Mouse (Mus musculus): ENCODE measurements around the gene Med16. TPM values are rescaled to one million over a fixed set of nuclear protein-coding genes. Genes with fewer than 3 reads are reported as not detected.

Gene Med16
- polyA plus RNA-seq, 1 experiment from 2014 or later = 46.3 TPM

DNA sequence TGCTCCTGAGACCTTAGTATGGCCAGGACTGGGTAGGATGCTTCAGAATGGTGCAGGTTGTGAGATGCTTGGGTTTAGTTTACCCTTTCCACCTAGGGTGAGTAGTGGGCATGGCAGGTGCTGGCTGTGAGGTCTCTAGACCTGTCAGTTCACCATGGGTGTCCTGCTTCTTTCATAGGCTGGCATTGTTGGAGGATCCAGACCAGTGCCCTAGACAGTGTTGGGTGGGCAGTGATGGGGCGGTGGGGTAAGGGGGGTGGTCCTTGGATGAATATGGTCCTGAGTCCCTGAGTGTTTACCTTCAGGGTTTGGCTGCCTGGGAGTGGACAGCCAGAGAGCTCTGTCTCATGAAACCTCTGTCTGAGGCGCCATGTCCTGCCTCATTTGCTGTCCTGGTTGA is 50.8 kb downstream of the Med16 start:
- no peak for DNase-seq (ENCODE audit: low spot score)
- no peak for ATAC-seq (replicated peaks; ENCODE audit: low FRiP score, low TSS enrichment, low read depth)
- no peaks in the 10 kb centered on the region for H3K27me3 ChIP-seq (replicated peaks; ENCODE audit: control insufficient read depth, insufficient read depth, low read length)
- H3K4me2 ChIP-seq (ENCODE audit: low read length) = peak overlapping the region; percentile 96
- WGBS = 60% methylated on average over 2 of the region's 2 CpGs
- peaks cover 29% of the 10 kb centered on the region for H3K4me1 ChIP-seq (replicated peaks; ENCODE audit: control insufficient read depth, insufficient read depth, low read length)
- H3K36me3 ChIP-seq (ENCODE audit: control insufficient read depth, insufficient read depth, low read length) = peaks cover 60% of the 10 kb centered on the region
- no peaks in the 10 kb centered on the region for H3K9me3 ChIP-seq (ENCODE audit: control insufficient read depth, low read length)
- H3K27ac ChIP-seq (ENCODE audit: low read depth) = peak overlapping the region; percentile 43
- H3K4me3 ChIP-seq (ENCODE audit: low read depth, low read length) = peak overlapping the region; percentile 98
- H3K9ac ChIP-seq (ENCODE audit: low read length) = peak overlapping the region; percentile 35; the same call in 1 of the 2 replicates

DNA sequence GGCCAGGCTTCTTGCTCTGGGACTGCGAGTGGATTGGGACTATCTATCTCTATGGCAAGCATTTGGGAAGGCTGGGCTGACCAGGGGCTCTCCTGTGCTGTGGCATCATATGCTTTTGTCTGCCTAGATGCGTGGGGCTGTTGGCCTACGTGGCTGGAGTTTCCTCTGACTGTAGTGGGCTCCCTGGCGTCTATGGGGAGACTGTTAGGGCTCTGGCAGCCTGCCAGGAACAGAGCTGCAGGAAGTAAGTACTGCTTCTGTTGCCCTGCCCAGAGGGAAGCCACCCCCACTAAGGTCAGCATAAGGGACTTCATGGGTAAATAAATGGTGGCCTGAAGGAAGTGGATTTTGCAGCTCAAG is 51.3 kb downstream of the Med16 start:
- DNase-seq (ENCODE audit: low spot score) (peak; percentile 81), ATAC-seq (replicated peaks; ENCODE audit: low FRiP score, low TSS enrichment, low read depth) (no peak)
- Histone ChIP-seq H3K27me3 (replicated peaks; ENCODE audit: control insufficient read depth, insufficient read depth, low read length) (no peaks in the 10 kb centered on the region), H3K27ac (ENCODE audit: low read depth) (peak overlapping the region; percentile 43), H3K9me3 (ENCODE audit: control insufficient read depth, low read length) (no peaks in the 10 kb centered on the region), H3K4me3 (ENCODE audit: low read depth, low read length) (peak overlapping the region; percentile 98), H3K4me2 (ENCODE audit: low read length) (peak overlapping the region; percentile 96), H3K9ac (ENCODE audit: low read length) (peak overlapping the region; percentile 100), H3K4me1 (replicated peaks; ENCODE audit: control insufficient read depth, insufficient read depth, low read length) (peaks cover 33% of the 10 kb centered on the region), H3K36me3 (ENCODE audit: control insufficient read depth, insufficient read depth, low read length) (peaks cover 55% of the 10 kb centered on the region)
- 8% methylated on average over 4 of the region's 4 CpGs for WGBS

DNA sequence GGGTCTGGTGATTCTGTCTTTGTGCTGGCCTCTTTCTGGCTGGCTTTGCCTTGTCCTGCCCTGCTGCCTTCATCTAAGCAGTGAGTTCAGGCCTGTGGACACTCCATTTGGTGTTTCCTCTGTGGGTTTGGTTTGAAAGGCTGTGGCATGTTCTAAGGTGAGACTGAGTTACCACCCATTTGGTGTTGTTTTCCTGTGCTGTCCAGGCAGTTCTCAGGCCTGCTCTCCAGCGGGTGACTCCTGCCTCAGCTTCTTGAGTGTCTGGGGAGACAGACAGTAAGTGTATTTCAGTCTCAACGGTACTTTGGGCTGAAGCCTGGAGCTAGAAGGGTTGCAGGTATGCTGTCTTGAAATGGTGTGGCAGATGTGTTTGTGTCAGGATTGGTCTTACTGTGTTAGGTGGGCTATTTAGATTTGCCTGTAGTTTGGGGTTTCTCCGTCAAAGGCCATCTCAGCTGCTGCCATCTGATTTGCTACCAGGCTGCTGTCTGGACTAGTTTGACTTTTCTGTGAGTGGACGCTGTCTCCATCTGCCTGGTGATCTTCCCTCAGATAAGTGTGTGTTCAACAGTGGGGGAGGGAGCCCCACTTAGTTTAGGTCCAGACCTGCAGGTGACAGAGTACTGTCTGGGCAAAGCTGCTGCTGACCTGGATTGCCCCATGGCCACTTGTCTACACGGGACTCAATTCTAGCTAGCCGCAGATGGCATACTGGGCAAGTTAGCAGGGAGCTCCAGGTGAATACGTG is 51.8 kb downstream of the Med16 start:
- peaks cover 49% of the 10 kb centered on the region for H3K36me3 ChIP-seq (ENCODE audit: control insufficient read depth, insufficient read depth, low read length)
- H3K27ac ChIP-seq (ENCODE audit: low read depth) = peak overlapping the region; percentile 43; the same call in 1 of the 2 replicates
- H3K4me1 ChIP-seq (replicated peaks; ENCODE audit: control insufficient read depth, insufficient read depth, low read length) = peaks cover 39% of the 10 kb centered on the region
- ATAC-seq (replicated peaks; ENCODE audit: low FRiP score, low TSS enrichment, low read depth) (no peak), DNase-seq (ENCODE audit: low spot score) (no peak)
- H3K4me2 ChIP-seq (ENCODE audit: low read length) = peak overlapping the region; percentile 96
- peak overlapping the region; percentile 98 for H3K4me3 ChIP-seq (ENCODE audit: low read depth, low read length)
- H3K9ac ChIP-seq (ENCODE audit: low read length) = peak overlapping the region; percentile 100
- no peaks in the 10 kb centered on the region for H3K27me3 ChIP-seq (replicated peaks; ENCODE audit: control insufficient read depth, insufficient read depth, low read length)
- H3K9me3 ChIP-seq (ENCODE audit: control insufficient read depth, low read length) = no peaks in the 10 kb centered on the region
- 31% methylated on average over 7 of the region's 7 CpGs for WGBS

DNA sequence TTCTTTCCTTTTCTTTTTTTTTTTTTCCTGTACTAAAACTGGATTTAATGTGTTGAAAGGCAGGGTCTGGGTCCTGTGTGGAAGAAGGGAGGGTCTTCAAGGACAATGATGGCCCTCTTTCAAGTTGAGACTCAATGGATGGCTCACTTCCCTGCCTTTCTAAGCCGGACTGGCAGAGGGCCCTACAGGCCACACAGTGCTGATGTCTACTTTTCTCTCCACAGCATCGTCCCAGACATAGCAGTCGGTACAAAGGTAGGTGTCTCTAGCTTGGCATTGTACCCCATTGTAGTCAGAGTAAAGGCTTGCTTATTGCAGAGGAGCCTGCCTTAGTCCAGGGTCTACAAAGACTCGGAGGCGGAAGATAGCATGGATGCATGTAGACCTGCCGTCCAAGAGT is 52.4 kb downstream of the Med16 start:
- peak overlapping the region; percentile 98 for H3K4me3 ChIP-seq (ENCODE audit: low read depth, low read length)
- peak overlapping the region; percentile 96 for H3K4me2 ChIP-seq (ENCODE audit: low read length)
- peaks cover 43% of the 10 kb centered on the region for H3K36me3 ChIP-seq (ENCODE audit: control insufficient read depth, insufficient read depth, low read length)
- H3K27me3 ChIP-seq (replicated peaks; ENCODE audit: control insufficient read depth, insufficient read depth, low read length) = no peaks in the 10 kb centered on the region
- peak overlapping the region; percentile 100 for H3K9ac ChIP-seq (ENCODE audit: low read length)
- peak overlapping the region; percentile 29; the same call in 1 of the 2 replicates for H3K27ac ChIP-seq (ENCODE audit: low read depth)
- ATAC-seq (replicated peaks; ENCODE audit: low FRiP score, low TSS enrichment, low read depth) (no peak), DNase-seq (ENCODE audit: low spot score) (no peak)
- H3K9me3 ChIP-seq (ENCODE audit: control insufficient read depth, low read length) = no peaks in the 10 kb centered on the region
- H3K4me1 ChIP-seq (replicated peaks; ENCODE audit: control insufficient read depth, insufficient read depth, low read length) = peaks cover 45% of the 10 kb centered on the region
- 39% methylated on average over 6 of the region's 6 CpGs for WGBS

DNA sequence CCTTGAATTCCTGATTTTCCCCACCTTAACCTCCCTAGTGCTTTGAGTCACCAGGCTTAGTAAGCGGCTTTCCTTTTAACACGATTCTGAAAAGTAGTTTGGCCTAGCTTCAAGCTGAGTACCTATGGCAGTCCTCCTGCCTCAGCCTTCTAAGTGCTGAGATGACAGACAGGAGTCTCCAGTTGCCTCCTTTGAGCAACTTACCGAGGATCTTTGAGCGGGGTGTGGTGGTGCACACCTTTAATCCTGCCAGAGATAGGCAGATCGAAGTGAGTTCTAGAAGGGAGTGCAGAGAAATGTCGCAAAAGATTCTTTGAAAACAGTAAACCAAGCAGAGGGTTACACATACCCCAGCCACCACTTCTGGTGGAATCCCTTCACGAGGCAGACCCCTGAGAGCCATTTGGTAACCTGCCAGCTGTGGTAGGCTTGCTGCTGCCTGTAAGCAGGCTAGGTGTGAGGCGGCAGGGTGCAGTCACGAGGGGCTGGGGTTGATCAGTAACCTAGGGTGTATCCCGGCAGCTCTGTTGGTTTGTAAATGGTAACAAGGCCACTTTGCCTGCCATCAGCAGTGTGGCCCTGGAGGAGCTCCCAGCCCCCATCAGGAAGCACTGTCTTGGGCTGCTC is 53.1 kb downstream of the Med16 start:
- Histone ChIP-seq H3K9me3 (ENCODE audit: control insufficient read depth, low read length) (no peaks in the 10 kb centered on the region), H3K4me1 (replicated peaks; ENCODE audit: control insufficient read depth, insufficient read depth, low read length) (peaks cover 46% of the 10 kb centered on the region), H3K9ac (ENCODE audit: low read length) (peak overlapping the region; percentile 100), H3K36me3 (ENCODE audit: control insufficient read depth, insufficient read depth, low read length) (peaks cover 37% of the 10 kb centered on the region), H3K27ac (ENCODE audit: low read depth) (peak overlapping the region; percentile 100), H3K4me3 (ENCODE audit: low read depth, low read length) (peak overlapping the region; percentile 98), H3K27me3 (replicated peaks; ENCODE audit: control insufficient read depth, insufficient read depth, low read length) (no peaks in the 10 kb centered on the region), H3K4me2 (ENCODE audit: low read length) (peak overlapping the region; percentile 96)
- 2% methylated on average over 10 of the region's 10 CpGs for WGBS
- DNase-seq (ENCODE audit: low spot score) (peak; percentile 79), ATAC-seq (replicated peaks; ENCODE audit: low FRiP score, low TSS enrichment, low read depth) (no peak)

DNA sequence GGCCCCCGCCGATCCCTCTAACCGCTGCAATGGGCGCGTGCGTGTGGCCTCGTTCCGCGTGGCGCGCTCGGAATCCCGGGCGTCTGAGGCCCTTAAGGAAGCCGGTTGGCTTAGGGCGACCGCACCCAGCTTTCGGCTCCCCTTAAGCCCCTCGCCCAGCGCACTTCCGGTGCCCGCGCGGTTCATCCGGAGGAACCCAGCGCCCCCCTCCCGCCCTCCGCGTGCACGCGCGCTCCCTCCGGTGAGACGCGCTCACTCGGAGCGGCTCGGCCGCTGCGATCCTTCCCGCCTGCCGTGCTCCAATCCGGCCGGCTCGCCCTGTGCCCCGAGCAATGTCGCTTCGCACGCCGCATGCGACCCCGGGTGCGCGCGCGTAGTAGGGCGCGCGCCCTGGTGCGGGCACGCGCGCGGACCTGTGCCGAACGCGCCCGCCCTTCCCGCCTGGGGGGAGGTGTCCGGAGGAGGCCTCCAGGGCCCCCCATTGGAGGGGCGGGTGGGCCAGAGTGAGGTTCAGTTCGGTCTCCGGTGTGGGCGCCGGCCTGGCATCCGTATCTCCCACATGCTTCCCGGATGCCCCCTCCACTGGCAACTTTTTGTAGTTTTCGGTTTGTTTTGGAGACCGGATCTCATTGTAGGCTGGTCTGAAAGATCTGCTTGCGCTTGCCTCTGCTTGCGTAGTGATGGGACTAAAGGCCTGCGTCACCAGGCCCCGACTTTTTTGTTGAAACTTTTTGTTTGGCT is 53.8 kb downstream of the Med16 start:
- H3K27me3 ChIP-seq (replicated peaks; ENCODE audit: control insufficient read depth, insufficient read depth, low read length) = no peaks in the 10 kb centered on the region
- peak; percentile 84 for DNase-seq (ENCODE audit: low spot score)
- under 1% methylated on average over 82 of the region's 83 CpGs for WGBS
- peaks cover 30% of the 10 kb centered on the region for H3K36me3 ChIP-seq (ENCODE audit: control insufficient read depth, insufficient read depth, low read length)
- ATAC-seq (replicated peaks; ENCODE audit: low FRiP score, low TSS enrichment, low read depth) = peak; percentile 34
- peak overlapping the region; percentile 100 for H3K27ac ChIP-seq (ENCODE audit: low read depth)
- peak overlapping the region; percentile 98 for H3K4me3 ChIP-seq (ENCODE audit: low read depth, low read length)
- peak overlapping the region; percentile 100 for H3K9ac ChIP-seq (ENCODE audit: low read length)
- no peaks in the 10 kb centered on the region for H3K9me3 ChIP-seq (ENCODE audit: control insufficient read depth, low read length)
- peaks cover 46% of the 10 kb centered on the region for H3K4me1 ChIP-seq (replicated peaks; ENCODE audit: control insufficient read depth, insufficient read depth, low read length)
- peak overlapping the region; percentile 96 for H3K4me2 ChIP-seq (ENCODE audit: low read length)

DNA sequence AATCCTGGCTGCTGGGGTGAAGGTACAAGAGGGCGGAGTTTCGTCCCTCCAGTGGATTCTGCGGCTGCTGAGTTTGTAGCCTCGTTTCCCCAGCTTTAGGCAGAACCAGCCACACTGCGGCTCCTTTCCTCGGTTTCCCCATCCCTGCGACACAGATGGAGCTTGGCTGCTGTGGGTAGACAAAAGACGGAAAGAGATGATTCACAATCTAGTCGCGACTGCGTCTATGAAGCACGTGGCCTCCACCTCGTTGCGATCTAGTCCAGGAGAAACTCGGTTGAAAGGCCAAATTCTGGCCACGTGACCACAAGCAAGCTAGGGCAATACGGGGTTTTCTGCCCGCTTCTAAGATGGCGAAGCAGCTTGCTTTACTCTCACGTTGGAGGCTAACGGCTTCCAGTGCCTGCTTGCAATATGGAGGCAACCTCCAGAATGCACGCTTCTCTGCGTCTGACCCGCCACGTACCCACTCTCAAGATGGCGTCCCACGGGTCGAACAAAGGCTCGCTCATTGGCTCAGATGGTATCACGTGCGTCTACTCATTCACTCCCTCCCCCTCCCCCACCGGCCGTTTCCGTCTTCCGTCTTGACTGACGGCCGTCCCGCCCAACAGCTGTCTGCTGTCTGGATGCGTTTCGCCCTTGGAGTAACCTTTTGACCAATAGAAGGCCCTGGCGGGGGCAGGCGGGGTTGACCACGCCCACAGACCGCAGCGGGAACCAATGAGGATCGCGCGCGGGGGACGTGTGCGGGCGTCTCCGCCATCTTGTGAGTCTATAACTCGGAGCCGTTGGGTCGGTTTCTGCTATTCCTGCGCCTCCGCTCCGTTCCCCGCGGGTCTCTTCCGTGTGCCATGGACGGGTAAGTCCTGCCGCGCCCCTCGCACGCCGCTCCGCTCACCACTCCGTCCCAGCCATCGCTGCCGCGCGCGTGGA is 54.6 kb downstream of the Med16 start, which contains the start of gene Ptbp1:
TSS of gene Ptbp1 (plus strand) at position 568 of the 936 bp plus-strand sequence.
- under 1% methylated on average over 62 of the region's 75 CpGs for WGBS
- H3K9me3 ChIP-seq (ENCODE audit: control insufficient read depth, low read length) = no peaks in the 10 kb centered on the region
- H3K9ac ChIP-seq (ENCODE audit: low read length) = peak within 1 kb of the TSS; percentile 100
- peak within 1 kb of the TSS; percentile 100 for H3K27ac ChIP-seq (ENCODE audit: low read depth)
- peak within 1 kb of the TSS; percentile 98 for H3K4me2 ChIP-seq (ENCODE audit: low read length)
- no peaks in the 10 kb centered on the region for H3K27me3 ChIP-seq (replicated peaks; ENCODE audit: control insufficient read depth, insufficient read depth, low read length)
- peaks cover 22% of the 10 kb centered on the region for H3K36me3 ChIP-seq (ENCODE audit: control insufficient read depth, insufficient read depth, low read length)
- DNase-seq (ENCODE audit: low spot score) (peak; percentile 98), ATAC-seq (replicated peaks; ENCODE audit: low FRiP score, low TSS enrichment, low read depth) (peak; percentile 87)
- H3K4me3 ChIP-seq (ENCODE audit: low read depth, low read length) = peak within 1 kb of the TSS; percentile 98
- H3K4me1 ChIP-seq (replicated peaks; ENCODE audit: control insufficient read depth, insufficient read depth, low read length) = peaks cover 46% of the 10 kb centered on the region

All from intestine, embryonic 14.5 days (tissue).